Mouse (Mus musculus) spleen, adult 10 weeks (tissue): ENCODE data around the gene Fezf1. TPM values are rescaled to one million over a fixed set of nuclear protein-coding genes. Genes with fewer than 3 reads are reported as not detected.

Source experiments
- polyA plus RNA-seq: library from polyadenylated mRNA; stranded (reverse); fragments of 350-450 nt; fragmentation: Illumina TruSeq; extraction: RNeasy Lipid Tissue Mini Kit (QIAGEN cat#74804); gene quantifications from one replicate; pipeline ENCODE4 v1.2.3, GENCODE M21; 2015; ENCODE audit warnings: low replicate concordance; ENCODE audit not compliant: insufficient read depth

Gene Fezf1
- polyA plus RNA-seq = not detected

GRCm38 (mm10) chr6:23248313-23249052 lies at the start of gene Fezf1:
Gene Fezf1 (minus strand): TSS chr6:23248362.

Other genes starting within 250 kb of the Fezf1 start
- 0.57 TPM for gene Aass, start 115.4 kb downstream of the Fezf1 start, polyA plus RNA-seq